Mouse (Mus musculus) kidney, embryonic 14.5 days (tissue): ENCODE results near the gene Asic2. TPM values are rescaled to one million over a fixed set of nuclear protein-coding genes. Genes with fewer than 3 reads are reported as not detected.
"Not testable (repeated sequence)": the region's sequence is repeated elsewhere in the genome, so short reads cannot be mapped to it uniquely, and the experiment has no call there.

Experiments used
- ATAC-seq: fragments of 200-750 bp; cut with Nextera tagmentation; 2 replicates; pipeline ENCODE4 v1.8.0; 2017; ENCODE audit warnings: moderate number of reproducible peaks, mild to moderate bottlenecking, moderate TSS enrichment, moderate library complexity; ENCODE audit not compliant: low FRiP score, low TSS enrichment
- H3K27ac ChIP-seq: fragments of 300-500 bp; sonication (generic); 2 replicates; pipeline ENCODE4 v1.5.1; 2014; ENCODE audit warnings: low read depth, mild to moderate bottlenecking, low read length, moderate library complexity, mixed read lengths
- H3K27me3 ChIP-seq: fragments of 300-500 bp; sonication (generic); 2 replicates; pipeline ENCODE4 v1.6.1; 2014; ENCODE audit warnings: mild to moderate bottlenecking, low read length; ENCODE audit not compliant: control insufficient read depth, insufficient read depth
- H3K36me3 ChIP-seq: fragments of 300-500 bp; sonication (generic); 2 replicates; pipeline ENCODE4 v1.6.1; 2014; ENCODE audit warnings: low read length, mixed read lengths; ENCODE audit not compliant: control insufficient read depth, insufficient read depth
- H3K4me1 ChIP-seq: fragments of 300-500 bp; sonication (generic); 2 replicates; pipeline ENCODE4 v1.6.1; 2014; ENCODE audit warnings: low read length, mixed read lengths; ENCODE audit not compliant: control insufficient read depth, insufficient read depth
- H3K4me2 ChIP-seq: fragments of 300-500 bp; sonication (generic); replicated peaks from 2 replicates; pipeline ENCODE4 v1.6.1; 2014; ENCODE audit warnings: low read depth, mild to moderate bottlenecking, low read length
- H3K4me3 ChIP-seq: fragments of 300-500 bp; sonication (generic); 2 replicates; pipeline ENCODE4 v1.5.1; 2014; ENCODE audit warnings: mild to moderate bottlenecking, low read length
- H3K9ac ChIP-seq: fragments of 300-500 bp; sonication (generic); 2 replicates; pipeline ENCODE4 v1.6.1; 2014; ENCODE audit warnings: low read depth, mild to moderate bottlenecking, low read length, moderate library complexity
- H3K9me3 ChIP-seq: fragments of 300-500 bp; sonication (generic); 2 replicates; pipeline ENCODE4 v1.6.1; 2016; ENCODE audit warnings: low read length; ENCODE audit not compliant: control insufficient read depth
- WGBS: fragments of 180-500 bp; shearing (Covaris S2); extraction: QIAGEN DNeasy Blood & Tissue Kit; methylation state at CpG from one replicate; pipeline ENCODE4 v1.1.7; 2014; 5-methylcytosine and 5-hydroxymethylcytosine counted together
- polyA plus RNA-seq: library from polyadenylated mRNA; unstranded; fragments of >200 nt; fragmentation: Nextera tagmentation; extraction: Ambion mirVana; gene quantifications from 2 replicates; pipeline ENCODE4 v1.2.1, GENCODE M21; 2014

Asic2 gene
- polyA plus RNA-seq, 1 experiment from 2014 or later: 3.4 TPM

DNA sequence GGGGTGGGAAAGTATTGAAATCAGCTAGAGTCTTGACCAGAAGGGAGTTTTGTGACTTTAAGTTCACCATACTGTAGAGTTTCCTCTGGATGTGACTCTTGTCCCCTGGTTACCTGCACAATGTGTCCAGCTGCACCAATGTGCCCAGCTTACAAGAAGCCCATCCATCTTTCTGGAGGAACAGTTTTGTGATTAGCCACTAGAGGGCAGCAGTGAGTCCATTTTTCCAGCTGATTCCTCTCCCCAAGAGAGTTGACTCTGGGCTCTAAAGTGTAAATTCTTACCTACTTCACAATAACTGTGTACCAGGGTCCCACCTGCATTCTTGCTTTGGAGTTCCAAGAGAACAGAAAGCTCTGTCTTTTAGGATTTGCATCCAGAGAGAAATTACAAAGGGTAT, 593.4 kb downstream of the Asic2 start:
- Histone ChIP-seq H3K9me3 (peaks cover 2% of the 10 kb centered on the region; the same call in 1 of the 2 replicates), H3K9ac (no peak overlapping the region), H3K4me3 (no peak overlapping the region), H3K36me3 (no peaks in the 10 kb centered on the region), H3K4me1 (peaks cover 32% of the 10 kb centered on the region), H3K4me2 (no peak overlapping the region), H3K27me3 (no peaks in the 10 kb centered on the region), H3K27ac (no peak overlapping the region)
- no peak for ATAC-seq

DNA sequence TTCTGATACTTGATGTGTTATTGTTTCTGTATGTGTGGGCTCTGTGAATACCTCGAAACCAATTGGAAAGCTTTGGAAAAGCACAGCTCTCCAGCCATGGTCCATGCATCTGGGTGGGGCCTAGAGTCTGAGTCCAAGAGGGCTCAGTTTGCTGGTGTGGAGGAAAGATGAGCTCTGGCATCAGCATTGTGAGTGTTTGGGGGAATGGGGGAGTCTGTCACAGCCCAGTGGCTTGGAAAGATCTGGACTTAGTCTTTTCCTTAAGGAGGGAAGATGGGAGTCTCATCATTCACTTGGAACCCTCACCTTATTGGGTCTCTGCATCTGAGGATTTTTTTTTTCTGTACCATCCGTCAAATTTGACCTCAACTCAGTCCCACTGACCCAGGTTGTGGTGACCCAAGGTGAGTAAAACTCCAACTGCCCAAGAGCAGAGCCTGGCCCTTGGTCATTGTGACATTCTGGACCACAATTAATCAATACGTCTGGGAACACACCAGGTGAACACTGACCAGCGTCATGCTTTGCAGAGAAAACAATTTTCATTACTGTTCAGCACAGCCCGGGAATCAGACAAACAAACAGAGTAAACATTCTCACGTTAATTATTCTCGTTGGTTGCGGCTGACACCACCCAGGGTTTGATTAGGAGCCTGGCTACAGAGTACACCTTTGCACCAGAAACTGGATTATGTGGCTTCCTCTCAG, 594.1 kb downstream of the Asic2 start:
- Histone ChIP-seq H3K9me3 (peaks cover 2% of the 10 kb centered on the region; the same call in 1 of the 2 replicates), H3K27ac (no peak overlapping the region; the same call in 1 of the 2 replicates), H3K27me3 (no peaks in the 10 kb centered on the region), H3K4me2 (no peak overlapping the region), H3K36me3 (no peaks in the 10 kb centered on the region), H3K4me1 (peaks cover 34% of the 10 kb centered on the region), H3K9ac (no peak overlapping the region), H3K4me3 (no peak overlapping the region)
- ATAC-seq: peak; percentile 73
- WGBS: 40% methylated on average over 8 of the region's 8 CpGs

DNA sequence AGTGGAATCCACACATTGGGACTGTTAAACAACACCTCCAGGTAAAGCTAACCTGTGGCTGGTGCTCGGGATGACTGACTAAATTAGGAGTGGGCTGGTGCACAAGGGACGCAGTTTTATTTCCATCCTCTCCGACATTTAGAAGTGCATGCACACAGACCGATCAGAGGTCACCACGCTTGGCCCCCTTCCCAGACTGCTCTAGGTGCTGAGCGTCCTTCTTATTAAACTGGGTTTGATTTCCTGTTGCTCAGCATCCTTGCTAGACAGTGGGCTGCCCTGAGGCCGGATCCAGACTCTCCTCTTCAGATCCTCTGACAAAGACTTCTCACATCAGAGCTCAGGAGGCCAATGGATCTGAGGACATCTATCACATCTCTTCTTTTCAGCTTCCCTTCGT, 596.7 kb downstream of the Asic2 start:
- WGBS: 5% methylated on average over 8 of the region's 8 CpGs
- ATAC-seq: peak; percentile 34
- H3K9ac ChIP-seq: no peak overlapping the region
- no peaks in the 10 kb centered on the region for H3K27me3 ChIP-seq
- peaks cover 34% of the 10 kb centered on the region for H3K4me1 ChIP-seq
- H3K36me3 ChIP-seq: no peaks in the 10 kb centered on the region
- no peak overlapping the region for H3K4me2 ChIP-seq
- no peaks in the 10 kb centered on the region for H3K9me3 ChIP-seq
- H3K27ac ChIP-seq: no peak overlapping the region
- H3K4me3 ChIP-seq: no peak overlapping the region

DNA sequence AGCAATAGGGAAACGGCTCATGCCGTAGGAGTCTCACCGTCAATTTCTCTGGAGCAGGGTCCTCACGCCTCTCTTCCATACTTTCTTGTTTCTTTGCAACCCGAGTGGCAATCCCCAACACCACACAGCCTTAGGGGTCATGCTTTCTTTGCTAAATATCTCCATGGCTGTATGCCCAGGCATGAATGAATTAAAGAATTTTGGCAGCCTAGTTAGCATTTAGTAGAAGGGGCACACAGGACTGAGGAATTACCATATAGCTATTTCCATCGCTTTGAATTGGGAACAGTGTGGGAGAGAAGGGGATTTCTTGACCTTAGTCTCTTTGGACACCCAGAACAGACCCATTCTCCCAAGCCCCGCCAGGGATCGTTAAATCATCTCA, 597.8 kb downstream of the Asic2 start:
- ATAC-seq: no peak
- Histone ChIP-seq H3K4me2 (no peak overlapping the region), H3K9me3 (no peaks in the 10 kb centered on the region), H3K27ac (no peak overlapping the region; the same call in 1 of the 2 replicates), H3K4me3 (no peak overlapping the region), H3K9ac (no peak overlapping the region), H3K4me1 (peaks cover 34% of the 10 kb centered on the region), H3K36me3 (no peaks in the 10 kb centered on the region), H3K27me3 (no peaks in the 10 kb centered on the region)
- 29% methylated on average over 8 of the region's 8 CpGs for WGBS

DNA sequence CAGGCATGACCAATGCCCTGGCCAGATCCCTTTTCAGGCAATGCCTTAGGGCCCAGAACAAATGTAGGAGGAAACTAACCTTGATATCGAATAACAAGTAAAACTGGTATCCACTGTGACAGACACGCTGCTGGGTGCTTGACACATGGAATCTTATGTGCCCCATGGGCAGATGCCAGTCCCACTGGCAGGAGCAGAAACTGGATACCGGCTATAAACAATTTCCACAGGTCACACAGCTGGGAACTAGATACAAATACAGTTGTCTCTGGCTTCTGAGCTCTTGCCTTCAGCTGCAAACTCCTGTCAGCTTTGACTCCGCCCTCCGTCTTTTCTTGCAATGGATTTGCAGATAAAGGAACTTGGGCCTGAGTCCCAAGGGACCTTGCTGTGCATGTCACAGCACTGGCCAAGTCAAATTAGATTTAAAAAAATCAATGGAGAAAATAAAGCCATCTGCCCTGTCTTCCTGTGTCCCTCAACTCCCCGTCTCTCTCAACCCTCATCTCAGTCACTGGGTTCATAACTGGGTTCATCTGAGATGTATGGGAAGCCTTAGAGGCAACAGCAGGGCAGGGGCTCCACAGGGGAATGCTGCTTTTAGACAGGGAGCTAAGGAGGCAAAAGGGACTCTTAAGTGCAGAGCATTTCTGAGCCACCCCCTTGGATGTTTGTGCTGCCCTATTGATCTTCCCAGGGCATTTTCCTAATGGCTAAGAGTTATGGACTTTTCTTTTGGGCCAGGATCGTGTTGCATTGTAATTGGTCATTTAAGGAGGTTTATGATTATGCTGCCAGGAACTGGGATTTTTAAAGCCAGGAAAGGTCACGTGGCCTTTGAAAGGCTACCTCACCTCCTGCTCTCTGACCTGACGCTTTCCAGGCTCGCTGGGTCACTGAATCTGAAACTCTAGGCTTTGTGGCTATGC, 598.5 kb downstream of the Asic2 start:
- no peak overlapping the region; the same call in 1 of the 2 replicates for H3K27ac ChIP-seq

DNA sequence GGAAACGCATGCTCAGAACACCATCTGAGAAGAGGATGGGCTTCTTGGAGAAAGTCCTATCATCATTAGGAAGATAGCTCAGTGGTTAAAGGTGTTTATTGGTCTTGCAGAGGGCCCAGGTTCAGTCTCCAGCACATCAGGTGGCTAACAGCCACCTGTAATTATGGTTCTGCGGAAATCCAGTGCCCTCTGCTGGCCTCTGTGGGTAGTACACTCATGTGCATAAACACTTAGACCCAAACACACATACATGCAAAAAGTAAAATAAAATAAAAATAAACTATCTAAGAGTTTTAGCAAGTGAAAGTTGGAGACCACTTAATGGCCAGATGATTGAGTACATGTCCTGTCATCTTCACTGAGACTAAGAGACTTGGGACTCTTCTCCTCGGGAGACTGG, 603.8 kb downstream of the Asic2 start:
- Histone ChIP-seq H3K4me1 (0 out of 2 replicates have a peak, but pooled peaks cover 3% of the 10 kb centered on the region), H3K9me3 (peaks cover 4% of the 10 kb centered on the region; the same call in 1 of the 2 replicates), H3K27me3 (no peaks in the 10 kb centered on the region), H3K4me2 (no peak overlapping the region), H3K4me3 (no peak overlapping the region), H3K27ac (no peak overlapping the region), H3K36me3 (no peaks in the 10 kb centered on the region), H3K9ac (no peak overlapping the region)
- 94% methylated on average over 3 of the region's 3 CpGs for WGBS
- ATAC-seq: no peak

More for the DNA sequence above, 598.5 kb downstream of the Asic2 start:
- H3K27me3 ChIP-seq: no peaks in the 10 kb centered on the region
- no peak overlapping the region for H3K9ac ChIP-seq
- WGBS: 21% methylated on average over 10 of the region's 10 CpGs
- ATAC-seq: peak; percentile 69
- peaks cover 34% of the 10 kb centered on the region for H3K4me1 ChIP-seq
- H3K9me3 ChIP-seq: no peaks in the 10 kb centered on the region
- no peak overlapping the region for H3K4me2 ChIP-seq
- no peak overlapping the region for H3K4me3 ChIP-seq
- H3K36me3 ChIP-seq: no peaks in the 10 kb centered on the region

DNA sequence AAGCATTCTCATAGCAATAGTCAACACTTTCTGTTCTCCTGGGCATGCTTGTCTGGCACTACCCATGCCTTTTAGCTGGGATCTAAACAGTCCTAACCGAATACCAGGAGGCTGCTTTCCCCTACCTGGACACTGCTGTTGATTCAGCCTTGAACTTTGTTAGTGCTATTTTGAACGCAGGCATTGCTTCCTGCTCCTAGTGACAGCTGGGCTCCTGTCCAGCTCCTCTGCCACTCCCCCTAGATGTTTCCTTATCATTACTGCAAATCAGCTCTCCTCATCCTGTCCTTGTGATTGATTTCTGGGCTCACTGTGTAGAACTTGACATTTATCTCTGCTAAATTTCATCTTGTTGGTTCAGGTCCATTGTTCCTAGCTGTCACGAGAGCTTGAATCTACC, 605.8 kb downstream of the Asic2 start:
- H3K27me3 ChIP-seq: no peaks in the 10 kb centered on the region
- H3K4me2 ChIP-seq: no peak overlapping the region
- no peak overlapping the region for H3K27ac ChIP-seq
- no peaks in the 10 kb centered on the region for H3K36me3 ChIP-seq
- peaks cover 4% of the 10 kb centered on the region; the same call in 1 of the 2 replicates for H3K9me3 ChIP-seq
- 29% methylated on average over 3 of the region's 3 CpGs for WGBS
- 0 out of 2 replicates have a peak, but pooled peaks cover 3% of the 10 kb centered on the region for H3K4me1 ChIP-seq
- ATAC-seq: no peak
- H3K9ac ChIP-seq: no peak overlapping the region
- no peak overlapping the region for H3K4me3 ChIP-seq

DNA sequence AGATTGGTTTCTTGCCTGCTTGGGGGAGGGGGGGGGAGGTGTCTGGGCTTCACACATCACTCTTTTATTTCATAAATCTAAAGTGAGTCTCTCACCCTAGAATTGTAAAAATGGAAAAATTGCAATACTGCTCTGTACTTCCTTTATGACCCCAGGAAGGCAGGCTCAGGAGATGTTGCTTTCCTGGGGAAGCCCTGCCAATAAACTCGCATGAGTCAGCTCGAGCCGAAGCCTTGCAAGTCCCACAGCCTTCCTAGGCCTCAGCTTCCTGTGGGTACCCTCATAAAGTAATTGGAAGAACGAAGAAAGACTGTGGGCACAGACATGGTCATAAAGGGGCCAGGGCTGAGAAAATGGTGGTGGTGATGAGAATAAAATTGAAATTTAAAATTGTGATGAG, 607.2 kb downstream of the Asic2 start:
- no peaks in the 10 kb centered on the region for H3K27me3 ChIP-seq
- no peak for ATAC-seq
- H3K9ac ChIP-seq: no peak overlapping the region
- H3K9me3 ChIP-seq: peaks cover 4% of the 10 kb centered on the region; the same call in 1 of the 2 replicates
- H3K4me1 ChIP-seq: 0 out of 2 replicates have a peak, but pooled peaks cover 3% of the 10 kb centered on the region
- H3K27ac ChIP-seq: no peak overlapping the region
- no peak overlapping the region for H3K4me2 ChIP-seq
- WGBS: 49% methylated on average over 4 of the region's 4 CpGs
- no peaks in the 10 kb centered on the region for H3K36me3 ChIP-seq
- no peak overlapping the region for H3K4me3 ChIP-seq

DNA sequence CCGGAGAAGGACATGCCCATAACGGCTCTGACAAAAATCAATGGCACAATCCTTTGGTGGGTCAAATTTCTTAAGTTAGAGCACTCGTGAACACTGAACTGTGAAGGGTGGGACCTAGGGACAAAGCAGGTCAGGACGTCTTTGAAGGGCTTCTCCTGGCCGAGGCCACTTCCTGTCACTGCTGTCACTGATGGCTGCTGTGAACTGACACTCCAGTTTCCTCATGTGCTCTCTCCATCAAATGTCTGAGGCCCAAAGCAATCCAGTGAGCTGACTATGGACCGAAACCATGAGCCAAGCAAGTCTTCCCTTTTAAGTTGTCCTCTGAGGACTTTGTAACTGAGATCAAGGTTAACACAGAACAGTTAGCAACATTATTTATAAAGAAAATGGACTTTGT, 617.8 kb downstream of the Asic2 start:
- H3K9me3 ChIP-seq, H3K9ac ChIP-seq, H3K4me2 ChIP-seq, ATAC-seq, H3K4me1 ChIP-seq, H3K27me3 ChIP-seq, H3K36me3 ChIP-seq, H3K4me3 ChIP-seq, H3K27ac ChIP-seq: not testable (repeated sequence)
- whole genome bisulfite sequencing: 26% methylated on average over 4 of the region's 6 CpGs
